Mouse (Mus musculus) CH12.LX (cell line): ENCODE results near the gene Syt9. TPM values are rescaled to one million over a fixed set of nuclear protein-coding genes. Genes with fewer than 3 reads are reported as not detected.

Experiments
- DNase-seq: peaks from one replicate; pipeline ENCODE4 v3.0.0-alpha.2; 2013; ENCODE audit errors: extremely low read depth
- H3K27ac ChIP-seq: 2 replicates; pipeline ENCODE4 v1.5.1; 2012; ENCODE audit warnings: low read depth, mild to moderate bottlenecking, control low read depth, moderate library complexity; ENCODE audit not compliant: insufficient read depth
- H3K27me3 ChIP-seq: replicated peaks from 2 replicates; pipeline ENCODE3; 2012; ENCODE audit warnings: inconsistent platforms
- H3K36me3 ChIP-seq, 2 experiments: replicated peaks in 1 of 2; 2 replicates each; pipeline versions ENCODE3 to v1.6.1; 2012; ENCODE audit warnings: inconsistent platforms in 1 of 2, low read length in 1 of 2, mild to moderate bottlenecking in 1 of 2, mixed read lengths in 1 of 2, moderate library complexity in 1 of 2; ENCODE audit not compliant: control insufficient read depth in 1 of 2, insufficient read depth in 1 of 2
- H3K4me1 ChIP-seq, 2 experiments: 2 replicates each; pipeline ENCODE4 v1.6.1; 2012; ENCODE audit warnings: inconsistent platforms in 1 of 2, moderate library complexity in 1 of 2; ENCODE audit not compliant: insufficient read depth in 2 of 2, control insufficient read depth in 1 of 2
- H3K4me2 ChIP-seq: 2 replicates; pipeline ENCODE4 v1.6.1; 2012; ENCODE audit warnings: low read depth, mild to moderate bottlenecking, control low read depth; ENCODE audit not compliant: poor library complexity, insufficient read depth, severe bottlenecking
- H3K4me3 ChIP-seq, 3 experiments: fragments of 150-350 bp in 1 of 3; sonication (generic) in 1 of 3; replicated peaks in 1 of 3; 2 replicates each; pipeline versions ENCODE3 to v1.5.1; 2011 to 2012; ENCODE audit warnings: low read depth in 2 of 3, low read length in 2 of 3, mild to moderate bottlenecking in 2 of 3, moderate library complexity in 2 of 3, control low read depth in 1 of 3, improper control_type of control experiment in 1 of 3, inconsistent platforms in 1 of 3, mixed read lengths in 1 of 3; ENCODE audit not compliant: poor library complexity in 1 of 3
- H3K79me2 ChIP-seq: replicated peaks from 2 replicates; pipeline ENCODE4 v1.6.1; 2012; ENCODE audit warnings: mild to moderate bottlenecking, moderate library complexity; ENCODE audit not compliant: control insufficient read depth, poor library complexity, insufficient read depth, severe bottlenecking; ENCODE audit errors: extremely low read depth
- H3K9ac ChIP-seq: 2 replicates; pipeline ENCODE4 v1.6.1; 2012; ENCODE audit warnings: low read depth, mild to moderate bottlenecking, control low read depth, moderate library complexity; ENCODE audit not compliant: insufficient read depth
- H3K9me3 ChIP-seq: replicated peaks from 2 replicates; pipeline ENCODE3; 2012; ENCODE audit warnings: low read length, inconsistent platforms, mixed read lengths
- BHLHE40 ChIP-seq: IDR thresholded peaks from 2 replicates; pipeline ENCODE4 v1.6.1; 2011; ENCODE audit warnings: mild to moderate bottlenecking, low read depth, low read length, improper control_type of control experiment
- CHD1 ChIP-seq: IDR thresholded peaks from 2 replicates; pipeline ENCODE4 v1.6.1; 2012; ENCODE audit warnings: low read depth, low read length, improper control_type of control experiment, inconsistent platforms
- E2F4 ChIP-seq: IDR thresholded peaks from 2 replicates; pipeline ENCODE4 v1.6.1; 2011; ENCODE audit warnings: low read depth, low read length, improper control_type of control experiment; ENCODE audit not compliant: insufficient replicate concordance
- ELF1 ChIP-seq: IDR thresholded peaks from 2 replicates; pipeline ENCODE4 v1.6.1; 2014; ENCODE audit warnings: low read depth, mild to moderate bottlenecking, inconsistent platforms, low read length, improper control_type of control experiment
- EP300 ChIP-seq: IDR thresholded peaks from 2 replicates; pipeline ENCODE4 v1.6.1; 2011; ENCODE audit warnings: low read length, improper control_type of control experiment
- HCFC1 ChIP-seq: IDR thresholded peaks from 2 replicates; pipeline ENCODE4 v1.6.1; 2012; ENCODE audit warnings: low read depth, mild to moderate bottlenecking, inconsistent platforms, low read length, improper control_type of control experiment
- KAT2A ChIP-seq: IDR thresholded peaks from 2 replicates; pipeline ENCODE4 v1.6.1; 2012; ENCODE audit warnings: low read length, improper control_type of control experiment, inconsistent platforms; ENCODE audit not compliant: insufficient replicate concordance
- MEF2A ChIP-seq: IDR thresholded peaks from 2 replicates; pipeline ENCODE4 v1.6.1; 2014; ENCODE audit warnings: low read depth, mild to moderate bottlenecking, inconsistent platforms, low read length, improper control_type of control experiment, borderline replicate concordance
- MXI1 ChIP-seq: IDR thresholded peaks from 2 replicates; pipeline ENCODE4 v1.6.1; 2011; ENCODE audit warnings: mild to moderate bottlenecking, low read depth, low read length, improper control_type of control experiment
- PAX5 ChIP-seq: IDR thresholded peaks from 2 replicates; pipeline ENCODE4 v1.6.1; 2012; ENCODE audit warnings: low read length, inconsistent platforms, mixed read lengths
- POLR2A ChIP-seq: IDR thresholded peaks from 2 replicates; pipeline ENCODE4 v1.6.1; 2011; ENCODE audit warnings: low read depth, mild to moderate bottlenecking, improper control_type of control experiment, low read length
- POLR2AphosphoS2 ChIP-seq: IDR thresholded peaks from 2 replicates; pipeline ENCODE4 v1.6.1; 2011; ENCODE audit warnings: low read depth, low read length, improper control_type of control experiment
- RAD21 ChIP-seq: IDR thresholded peaks from 2 replicates; pipeline ENCODE4 v1.6.1; 2011; ENCODE audit warnings: low read depth, mild to moderate bottlenecking, low read length, improper control_type of control experiment, moderate library complexity
- RCOR1 ChIP-seq: conservative IDR thresholded peaks from 2 replicates; pipeline ENCODE4 v1.6.1; 2012; ENCODE audit warnings: low read depth, mild to moderate bottlenecking, inconsistent platforms, low read length, improper control_type of control experiment
- USF1 ChIP-seq: IDR thresholded peaks from 2 replicates; pipeline ENCODE4 v1.6.1; 2014; ENCODE audit warnings: low read depth, mild to moderate bottlenecking, inconsistent platforms, low read length, improper control_type of control experiment
- USF2 ChIP-seq: conservative IDR thresholded peaks from 2 replicates; pipeline ENCODE4 v1.6.1; 2011; ENCODE audit warnings: low read depth, low read length, improper control_type of control experiment
- ZKSCAN1 ChIP-seq: IDR thresholded peaks from 2 replicates; pipeline ENCODE4 v1.6.1; 2012; ENCODE audit warnings: low read depth, inconsistent platforms, low read length, improper control_type of control experiment, borderline replicate concordance
- ZNF384 ChIP-seq: IDR thresholded peaks from 2 replicates; pipeline ENCODE4 v1.6.1; 2012; ENCODE audit warnings: low read depth, low read length, improper control_type of control experiment, inconsistent platforms
- dilution Hi-C: fragments of 300-500 bp; cut with MboI; formaldehyde crosslinking; loops from 2 replicates; pipeline ENCODE4 v1.14.3; 2020; ENCODE audit warnings: low sequenced_read_pairs; ENCODE audit not compliant: extremely low pct_unique_long_range_greater_than_20kb, extremely low pct_ligation_motif_present
- in situ Hi-C: fragments of 300-500 bp; cut with MboI; formaldehyde crosslinking; loops from 3 replicates; pipeline ENCODE4 v1.14.3; 2019; ENCODE audit warnings: low sequenced_read_pairs, low pct_ligation_motif_present, low pct_unique_long_range_greater_than_20kb, mixed read lengths
- polyA plus RNA-seq: library from polyadenylated mRNA; unstranded; fragments of >175 nt; gene quantifications from 2 replicates; pipeline ENCODE4 v1.2.1, GENCODE M21; 2012; ENCODE audit warnings: low read depth; ENCODE audit not compliant: insufficient read length
- total RNA-seq, 2 experiments: library from RNA; depleted of rRNA; stranded (reverse); fragments of 300-350 nt in 1 of 2; fragments of >200 nt in 1 of 2; gene quantifications; 2 replicates each; pipeline ENCODE4 v1.2.3; 2012 to 2014

Syt9 gene
- total and polyA plus RNA-seq, 3 experiments, result not detected

GRCm38 (mm10) chr7:107561584-107561983, 191.1 kb downstream of the Syt9 start:
- in situ Hi-C loops, result no loop called here
- Histone ChIP-seq H3K36me3 (no peaks in the 10 kb centered on the region), H3K27ac (no peak overlapping the region), H3K4me3 (no peak overlapping the region), H3K27me3 (no peaks in the 10 kb centered on the region)
- DNase-seq, result no peak
- dilution Hi-C loops, result no loop called here
- TF ChIP-seq ZKSCAN1, result no peak
- TF ChIP-seq USF2, result no peak
- TF ChIP-seq KAT2A, result no peak
- no peak for TF ChIP-seq EP300
- TF ChIP-seq POLR2AphosphoS2, result no peak
- TF ChIP-seq, all 38 proteins: peak for 0
- Histone ChIP-seq H3K4me2 (no peak overlapping the region), H3K79me2 (no peaks in the 10 kb centered on the region), H3K9ac (no peak overlapping the region), H3K9me3 (no peaks in the 10 kb centered on the region), H3K4me1 (no peaks in the 10 kb centered on the region)

GRCm38 (mm10) chr7:107563727-107564126, 193.2 kb downstream of the Syt9 start:
- Histone ChIP-seq H3K9ac (no peak overlapping the region), H3K27ac (no peak overlapping the region), H3K79me2 (no peaks in the 10 kb centered on the region), H3K4me3 (no peak overlapping the region), H3K4me2 (no peak overlapping the region), H3K9me3 (no peaks in the 10 kb centered on the region), H3K27me3 (no peaks in the 10 kb centered on the region), H3K36me3 (no peaks in the 10 kb centered on the region), H3K4me1 (no peaks in the 10 kb centered on the region)
- in situ Hi-C loops (no loop called here), dilution Hi-C loops (no loop called here)
- TF ChIP-seq POLR2A (no peak), PAX5 (no peak), RCOR1 (no peak), MEF2A (no peak), MXI1 (no peak), HCFC1 (no peak), ELF1 (no peak), BHLHE40 (no peak), RAD21 (no peak), CHD1 (no peak), ZNF384 (no peak), USF1 (no peak), E2F4 (no peak)
- DNase-seq, result no peak
